Mouse (Mus musculus) kidney, adult 11 months (tissue): ENCODE measurements around the gene Tom1l1.

Experiments used
- DNase-seq: peaks from one replicate; pipeline ENCODE4 v3.0.0; 2022

Gene Tom1l1

DNA sequence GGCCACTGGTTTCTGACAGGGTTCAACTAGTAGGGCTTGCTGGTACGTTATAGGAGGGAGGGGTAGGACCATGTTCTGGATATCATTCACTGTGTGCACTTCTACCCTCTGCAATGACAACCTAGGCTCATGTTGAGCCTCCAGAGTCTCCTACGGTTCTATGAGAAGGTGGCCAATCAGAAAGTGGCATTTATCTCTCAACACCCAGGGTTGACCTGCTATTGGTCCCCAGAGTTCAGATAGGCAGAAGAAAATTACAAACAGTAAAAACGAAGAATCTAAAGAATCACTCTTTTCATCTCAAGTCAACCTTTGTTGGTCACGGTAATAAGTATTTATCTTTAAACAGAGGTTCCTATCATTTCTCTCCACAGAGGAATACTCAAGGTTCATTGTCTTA lies 21.2 kb downstream of the Tom1l1 start:
- DNase-seq: no peak

DNA sequence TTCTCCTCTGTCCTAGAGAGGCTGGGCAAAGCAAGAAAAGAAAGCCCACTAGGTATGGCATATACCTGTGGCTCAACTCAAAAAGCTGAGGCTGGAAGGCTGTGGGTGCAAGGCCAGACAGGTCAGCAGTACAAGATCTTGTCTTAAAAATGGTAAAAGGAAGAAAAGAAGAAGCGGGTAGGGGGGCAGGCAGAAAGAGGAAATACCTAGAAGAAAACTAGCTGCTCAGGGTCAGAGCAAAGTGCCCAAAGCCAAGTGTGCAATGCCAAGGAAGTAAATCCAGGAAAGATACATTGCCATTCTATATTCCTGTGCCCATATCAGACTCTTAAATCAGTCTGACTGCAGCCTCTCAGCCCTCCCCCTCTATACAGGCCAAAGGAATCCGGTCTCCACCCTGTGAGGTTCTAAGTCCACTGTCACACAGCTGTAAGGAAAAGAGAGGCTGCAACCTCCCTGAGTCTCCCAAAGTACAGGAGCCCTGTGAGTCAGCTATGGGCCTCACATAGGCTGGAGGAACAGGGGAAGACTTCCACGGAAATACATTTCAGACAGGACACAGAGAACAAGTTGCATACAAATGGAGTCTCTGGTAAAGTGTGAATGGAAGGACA lies 21.9 kb downstream of the Tom1l1 start:
- no peak for DNase-seq

DNA sequence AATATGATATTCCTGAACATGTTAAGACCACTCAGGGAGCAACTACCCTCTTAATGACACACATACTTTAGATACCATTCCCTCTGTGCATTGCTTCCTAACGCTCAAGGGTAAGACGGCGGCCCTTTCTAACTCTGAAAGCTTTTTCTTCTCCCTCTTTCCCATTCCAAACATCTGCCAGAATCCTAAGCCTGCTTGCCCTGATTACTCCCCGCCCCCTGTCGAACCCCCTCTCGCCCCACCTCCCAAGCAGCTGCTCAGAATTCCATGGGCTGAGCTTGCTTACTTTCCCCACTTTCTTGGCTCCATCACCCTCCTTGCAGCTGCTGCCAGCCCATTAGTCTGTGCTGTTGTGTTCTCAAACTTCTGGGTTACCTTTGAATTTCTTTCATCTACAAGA lies 23.0 kb downstream of the Tom1l1 start:
- DNase-seq: no peak

DNA sequence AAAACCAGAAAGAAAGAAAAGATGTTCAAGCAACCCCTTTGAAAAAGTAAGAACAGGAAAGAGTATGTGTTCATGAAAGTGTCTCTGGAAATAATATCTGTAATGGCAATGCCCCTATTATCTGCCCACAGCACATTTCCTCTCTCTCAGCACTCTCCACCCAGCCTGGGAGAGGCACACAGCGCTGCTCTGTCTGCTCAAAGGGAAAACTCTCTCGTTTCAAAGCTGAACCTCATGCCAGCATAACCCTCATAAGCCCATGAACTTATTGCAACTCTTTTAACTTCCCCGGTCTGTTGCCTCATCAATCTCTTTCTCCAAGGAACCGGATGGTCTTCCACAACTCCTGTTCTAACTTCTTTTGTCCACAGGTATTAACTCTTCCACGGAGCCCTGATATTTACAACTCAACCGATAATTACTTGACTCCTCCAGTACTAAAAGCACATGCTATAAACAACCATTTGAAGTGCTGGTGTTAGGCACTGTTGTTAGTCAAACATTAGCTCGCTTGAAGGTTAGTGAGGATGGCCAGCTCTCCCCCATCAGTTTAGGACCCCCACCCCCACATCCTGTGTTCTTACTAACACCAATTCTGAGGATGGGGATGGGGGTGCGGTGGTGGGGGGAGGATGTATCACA lies 23.7 kb downstream of the Tom1l1 start:
- no peak for DNase-seq

DNA sequence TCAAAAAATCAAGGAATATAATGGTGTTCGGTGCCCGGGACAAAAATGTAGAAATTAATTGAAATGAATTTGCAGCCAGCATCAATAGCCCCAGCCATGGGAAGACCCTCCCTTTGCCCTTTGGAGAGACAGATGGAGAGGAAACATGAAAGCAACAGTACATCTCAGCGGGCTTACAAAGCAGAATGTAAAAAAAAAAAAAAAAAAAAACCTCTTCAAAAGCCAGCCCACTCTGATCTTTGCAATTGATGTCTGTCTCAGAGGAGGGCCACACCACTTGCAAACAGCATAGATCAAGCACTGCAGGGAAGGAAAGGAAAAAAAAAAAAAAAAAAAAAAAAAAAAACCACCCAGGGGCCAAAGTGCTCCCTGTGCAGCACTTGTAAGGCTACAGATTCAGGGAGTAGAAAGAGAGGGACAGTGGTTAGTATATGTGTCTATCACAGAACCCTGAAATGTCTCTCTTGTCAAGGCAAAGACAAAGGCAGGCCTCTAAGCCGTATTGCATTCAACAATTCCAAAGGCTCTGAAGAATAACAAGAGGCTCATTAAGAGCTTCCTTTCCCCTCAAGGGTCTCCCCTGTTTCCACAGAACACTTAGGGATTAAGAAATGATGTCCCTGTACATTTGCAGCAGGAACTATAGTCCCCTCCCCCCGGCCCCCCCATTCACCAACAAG lies 24.4 kb downstream of the Tom1l1 start:
- DNase-seq: no peak

DNA sequence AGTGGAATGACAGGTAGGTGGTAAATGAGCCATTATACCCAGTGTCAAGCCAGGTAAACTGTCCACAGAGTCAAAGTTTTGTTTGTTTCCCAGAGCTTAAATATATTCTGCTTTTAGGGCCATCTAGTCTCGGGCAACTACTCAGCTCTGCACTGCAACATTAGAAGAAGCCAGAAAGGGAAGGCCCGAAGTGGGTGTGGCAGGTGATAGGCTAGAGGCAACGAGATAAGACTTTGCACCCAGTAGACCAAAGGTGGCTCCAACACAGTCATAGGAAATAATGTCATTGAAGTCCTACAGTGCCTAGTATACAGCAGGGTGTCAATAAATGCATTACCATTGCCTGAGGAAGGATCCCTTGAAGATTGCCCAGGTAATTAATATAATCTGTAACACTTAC lies 25.1 kb downstream of the Tom1l1 start:
- no peak for DNase-seq

DNA sequence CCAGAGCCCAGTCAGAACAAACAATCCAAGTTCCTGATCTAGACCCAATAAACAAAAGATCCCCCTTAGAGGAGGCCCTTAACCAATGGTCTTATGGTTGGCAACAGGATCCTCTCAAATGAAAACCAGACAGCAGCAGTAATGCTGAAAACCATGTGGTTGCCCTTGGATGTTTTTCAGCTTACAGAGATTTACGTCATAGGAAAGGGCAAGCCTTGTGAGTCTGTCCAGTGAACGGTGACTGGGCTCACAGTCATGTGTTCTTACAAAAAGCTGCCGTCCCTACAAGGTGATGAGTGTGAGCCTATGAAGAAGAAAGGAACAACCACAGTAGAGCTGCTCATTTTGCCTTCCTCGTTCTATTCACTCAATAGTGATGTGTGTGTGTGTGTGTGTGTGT lies 27.5 kb downstream of the Tom1l1 start:
- DNase-seq: no peak

DNA sequence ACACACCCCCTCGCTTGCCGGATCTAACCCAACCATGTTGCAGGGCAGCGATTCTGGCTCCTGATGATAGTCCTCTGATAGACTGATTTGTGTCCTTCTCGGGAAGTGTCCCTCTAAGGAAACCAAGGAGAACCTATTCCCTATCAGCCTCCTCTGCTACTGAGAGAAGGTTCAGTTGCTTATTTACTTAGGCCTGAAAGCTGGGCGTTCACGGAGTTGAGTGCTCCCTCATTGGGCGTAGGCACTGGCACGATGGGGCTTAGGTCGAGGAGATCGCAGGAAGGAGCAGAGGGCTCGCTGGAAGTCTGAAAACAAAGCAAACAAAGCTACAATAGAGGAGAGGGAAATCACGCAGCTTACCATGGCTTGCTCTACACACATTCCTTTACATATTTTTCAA lies 30.6 kb downstream of the Tom1l1 start:
- no peak for DNase-seq

DNA sequence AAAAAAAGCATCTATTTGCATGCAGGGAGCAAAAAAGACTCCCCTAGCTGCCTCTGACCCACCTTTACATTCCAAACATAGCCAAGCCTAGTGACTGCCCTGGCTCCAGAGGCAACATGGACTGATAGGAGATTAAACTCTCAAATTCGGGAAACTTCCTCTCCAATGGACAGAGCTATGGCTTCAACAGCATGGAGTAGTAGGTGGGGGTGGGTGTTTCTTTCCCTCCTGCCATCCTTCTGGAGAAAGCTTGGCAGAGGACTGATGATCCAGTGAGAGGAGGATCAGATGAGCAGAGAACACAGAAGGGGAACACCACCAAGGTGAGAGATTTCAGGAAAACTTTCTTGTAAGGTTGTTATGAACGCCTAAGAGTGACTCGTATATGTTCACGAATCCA lies 35.6 kb downstream of the Tom1l1 start:
- DNase-seq: no peak

DNA sequence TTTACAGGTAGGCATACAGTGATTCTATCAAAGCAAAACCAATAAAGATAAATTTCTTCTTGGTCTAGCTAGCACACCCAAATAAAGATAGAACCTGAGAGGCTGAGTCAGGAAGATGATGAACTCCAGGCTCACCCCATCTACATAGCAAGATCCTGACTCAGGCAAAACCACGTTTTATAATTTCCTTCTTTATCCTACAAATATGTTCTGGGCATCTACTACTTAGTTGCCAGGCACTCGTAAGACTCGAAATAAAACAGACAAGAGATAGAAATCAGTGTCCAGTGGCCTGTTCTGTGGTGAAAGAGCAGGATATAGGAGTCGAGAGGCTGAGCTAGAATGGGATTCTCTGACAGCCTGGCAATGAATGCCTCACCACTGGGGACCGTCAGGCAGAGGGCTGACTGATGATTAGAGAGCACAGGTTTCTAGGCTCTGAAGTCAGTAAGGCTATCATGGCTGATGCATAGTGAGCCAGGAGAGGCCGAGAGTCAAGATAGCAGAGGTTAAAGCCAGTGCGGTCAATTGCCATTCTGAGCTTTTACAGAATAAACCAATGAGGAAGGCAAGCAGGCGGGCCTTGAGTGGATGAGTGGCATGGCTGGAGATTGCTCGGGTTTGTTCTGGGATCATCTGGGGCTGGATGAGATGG lies 37.8 kb downstream of the Tom1l1 start:
- no peak for DNase-seq

DNA sequence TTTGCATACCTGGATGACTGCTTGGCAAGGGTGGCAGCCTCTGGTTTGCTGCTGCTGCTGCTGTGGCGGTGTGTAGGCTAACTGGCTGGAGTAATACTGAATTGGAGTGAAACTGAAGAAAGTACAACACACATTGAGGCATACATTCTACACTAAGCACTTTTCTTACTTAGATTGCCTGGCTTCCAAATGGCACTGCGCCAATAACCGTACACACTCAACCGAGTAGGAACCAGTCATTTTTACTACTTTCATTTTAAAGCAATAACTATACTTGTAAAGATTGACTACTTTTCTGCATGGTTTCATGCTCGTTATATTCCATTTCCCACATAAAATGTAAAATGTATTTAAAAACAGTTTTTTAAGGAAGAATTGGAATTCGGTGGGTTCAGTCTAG lies 38.4 kb downstream of the Tom1l1 start:
- no peak for DNase-seq

DNA sequence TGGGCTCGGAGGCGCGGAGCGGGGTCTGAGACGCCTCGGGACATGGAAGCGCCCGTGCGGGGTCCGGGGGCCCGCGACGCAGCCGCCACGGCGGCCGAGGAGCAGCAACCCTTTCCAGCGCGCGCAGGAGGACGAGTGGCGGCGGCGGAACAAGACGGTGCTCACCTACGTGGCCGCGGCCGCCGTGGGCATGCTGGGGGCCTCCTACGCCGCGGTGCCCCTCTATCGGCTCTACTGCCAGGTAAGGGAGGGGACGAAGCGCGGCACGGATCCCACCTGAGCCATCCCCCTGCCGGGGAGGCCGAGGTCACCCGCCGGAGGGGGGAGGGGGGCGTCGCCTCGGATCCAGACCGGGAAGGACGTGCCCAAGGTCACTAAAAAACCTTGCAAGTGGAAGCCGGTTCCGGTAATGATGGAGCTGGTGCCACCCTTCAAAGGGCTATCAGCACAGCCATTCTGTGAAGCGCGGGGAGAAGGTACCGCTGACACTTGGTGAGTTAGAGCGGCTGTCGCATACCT lies 49.8 kb downstream of the Tom1l1 start:
- DNase-seq: peak; percentile 59

DNA sequence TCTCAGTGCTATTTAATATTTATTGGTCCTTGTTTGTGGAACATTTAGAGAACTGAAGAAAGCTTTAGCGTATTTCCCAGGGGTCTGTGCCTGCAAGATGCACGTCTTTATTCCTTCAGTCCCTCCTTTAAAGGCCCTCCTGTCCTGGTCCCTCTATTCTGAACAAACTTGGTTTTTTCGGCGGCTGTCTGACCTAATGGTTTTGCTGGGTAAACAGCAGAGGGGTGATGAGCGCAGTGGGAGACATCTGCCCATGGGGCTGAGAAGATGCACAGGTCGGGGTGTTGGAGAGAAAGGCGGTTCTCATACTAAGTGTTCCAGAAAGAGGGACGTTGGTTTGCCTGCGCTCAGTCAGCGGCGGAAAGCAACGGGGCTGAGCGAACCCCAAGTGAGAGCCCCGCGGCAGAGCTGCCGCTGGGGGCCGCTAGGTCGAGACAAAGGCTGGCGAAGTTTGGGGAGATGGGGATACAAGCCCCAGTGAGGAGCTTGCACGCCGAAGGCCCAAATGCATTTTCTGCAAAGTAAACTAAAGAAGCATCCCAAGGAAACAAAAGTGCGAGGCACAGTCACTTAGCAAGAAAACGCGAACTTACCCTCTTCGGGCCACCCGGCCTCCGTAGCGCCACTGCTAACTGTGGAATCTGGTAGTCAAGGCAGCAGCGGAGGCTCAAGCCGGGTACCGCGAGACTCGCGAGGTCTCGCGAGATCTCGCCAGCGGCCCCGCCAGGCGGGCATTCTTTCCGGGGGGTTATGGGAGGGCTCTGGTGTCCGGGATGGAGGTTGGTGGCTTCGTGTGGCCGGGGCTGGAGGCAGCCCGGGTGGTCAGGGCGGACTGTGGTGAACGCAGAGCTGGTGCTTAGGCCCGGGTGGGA lies 50.5 kb downstream of the Tom1l1 start, which contains the start of the genes Stxbp4 and Cox11:
Gene Stxbp4, minus strand, starts transcription at position 645 of the 872 bp plus-strand sequence.
Gene Cox11, plus strand, starts transcription at position 734 of the 872 bp plus-strand sequence.
- DNase-seq: peak; percentile 93

DNA sequence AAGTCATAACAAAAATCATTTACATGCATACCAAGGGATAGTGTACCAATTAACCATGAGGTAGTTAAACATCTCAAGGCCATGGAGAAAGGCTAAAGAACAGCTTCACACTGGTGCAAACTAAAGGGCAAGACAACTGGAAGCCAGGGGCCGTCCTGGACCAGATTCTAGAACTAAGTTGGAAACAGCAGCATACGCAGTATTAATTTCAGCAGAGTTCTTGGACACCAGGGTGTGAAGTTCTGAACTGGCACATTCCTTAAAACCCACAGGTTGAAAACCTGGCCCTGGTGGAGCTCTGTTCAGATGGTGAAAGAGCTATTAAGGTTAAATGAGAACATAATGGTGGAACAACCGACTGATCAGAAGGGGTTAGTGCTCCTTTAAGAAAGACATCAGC lies 53.5 kb downstream of the Tom1l1 start:
- peak; percentile 33 for DNase-seq

DNA sequence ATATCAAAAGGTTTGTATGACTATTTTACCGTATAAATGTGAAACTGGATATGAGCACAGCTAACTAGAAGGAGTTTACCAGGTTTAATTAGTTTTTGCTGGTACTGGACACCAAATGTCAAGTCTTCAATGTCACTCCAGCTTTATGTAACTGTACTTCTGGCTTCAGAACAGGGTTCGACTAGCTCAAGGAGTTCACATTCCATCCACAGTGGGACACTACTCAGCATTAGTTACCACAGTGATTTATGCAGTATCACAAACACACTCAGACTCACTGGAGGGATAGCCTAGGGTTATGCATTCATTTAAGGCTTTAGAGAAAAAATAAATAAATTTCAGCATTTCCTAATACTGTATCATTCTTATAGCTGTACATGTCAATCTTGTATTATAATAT lies 55.7 kb downstream of the Tom1l1 start:
- DNase-seq: peak; percentile 56

DNA sequence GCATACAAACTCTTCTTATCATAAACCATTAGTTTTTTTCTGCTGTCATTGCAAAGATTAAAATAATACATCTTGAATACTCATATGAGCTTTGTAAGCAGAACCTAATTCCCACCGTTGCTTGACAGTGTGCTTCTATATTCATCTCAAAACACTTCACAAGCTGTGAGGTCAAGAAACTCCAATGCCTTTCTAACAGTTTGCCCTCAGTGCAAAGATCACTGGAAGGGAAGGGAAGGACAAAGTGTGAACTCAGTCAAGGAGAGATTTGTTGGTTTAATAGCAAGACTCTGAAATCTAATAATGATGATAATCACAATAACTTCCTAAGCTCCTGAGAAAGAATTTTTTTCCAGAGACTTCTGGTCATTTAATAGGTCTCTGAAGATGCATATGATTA lies 60.4 kb downstream of the Tom1l1 start:
- no peak for DNase-seq

DNA sequence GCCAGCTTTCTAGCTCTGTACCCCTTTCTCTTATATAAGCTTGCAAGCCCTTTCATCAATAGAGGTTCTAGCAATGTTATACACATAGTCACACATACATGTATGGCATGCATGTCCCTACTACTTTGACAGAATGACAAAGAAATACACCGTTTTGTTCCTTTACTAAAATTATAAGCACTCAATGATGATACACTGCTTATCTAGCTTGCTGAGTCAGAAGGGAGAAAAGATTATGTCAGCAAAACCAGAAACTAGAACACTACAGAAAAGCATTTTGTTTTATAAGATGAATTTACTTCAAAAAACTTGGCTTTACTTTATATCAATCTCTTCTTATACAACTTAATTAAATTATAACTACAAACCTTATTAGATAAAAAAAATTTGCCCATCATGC lies 63.0 kb downstream of the Tom1l1 start:
- DNase-seq: no peak

DNA sequence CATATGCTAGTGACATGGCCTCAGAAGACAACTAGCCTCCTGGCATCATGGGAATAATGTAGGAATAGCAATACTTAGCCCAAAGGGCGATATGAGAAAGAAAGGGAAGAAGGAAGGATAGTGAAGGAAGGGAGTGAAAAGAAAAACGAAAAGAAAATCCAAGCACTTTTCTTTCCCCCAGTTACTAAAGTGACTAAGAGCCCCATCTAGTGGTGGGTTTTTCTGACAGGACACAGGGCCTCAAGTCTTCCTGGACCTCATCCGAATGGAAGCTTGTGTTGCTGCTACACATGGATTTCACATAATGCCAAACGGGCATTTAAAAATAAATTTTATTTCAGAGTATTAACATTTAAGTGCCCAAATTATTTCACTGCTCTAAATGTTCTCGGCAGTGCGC lies 64.7 kb downstream of the Tom1l1 start:
- DNase-seq: no peak

DNA sequence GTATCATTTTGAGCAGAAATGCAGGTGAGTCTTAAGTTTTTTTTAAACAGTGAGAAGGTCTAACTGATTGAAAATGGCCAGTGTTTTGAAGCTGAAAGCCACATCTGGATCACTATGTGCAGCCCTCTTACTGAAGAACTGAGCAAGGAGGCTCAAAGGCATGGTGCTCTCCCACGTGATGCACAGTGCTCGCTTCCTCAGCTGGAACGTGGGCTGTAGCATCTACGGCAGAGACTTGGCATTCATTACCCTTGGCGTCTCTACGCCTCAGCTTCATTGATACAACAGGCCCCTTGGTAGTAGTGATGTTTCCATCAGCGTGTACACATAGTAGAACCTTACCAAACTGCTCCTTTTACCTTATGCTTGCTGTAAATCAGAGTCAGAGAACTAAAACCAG lies 65.7 kb downstream of the Tom1l1 start:
- DNase-seq: no peak

DNA sequence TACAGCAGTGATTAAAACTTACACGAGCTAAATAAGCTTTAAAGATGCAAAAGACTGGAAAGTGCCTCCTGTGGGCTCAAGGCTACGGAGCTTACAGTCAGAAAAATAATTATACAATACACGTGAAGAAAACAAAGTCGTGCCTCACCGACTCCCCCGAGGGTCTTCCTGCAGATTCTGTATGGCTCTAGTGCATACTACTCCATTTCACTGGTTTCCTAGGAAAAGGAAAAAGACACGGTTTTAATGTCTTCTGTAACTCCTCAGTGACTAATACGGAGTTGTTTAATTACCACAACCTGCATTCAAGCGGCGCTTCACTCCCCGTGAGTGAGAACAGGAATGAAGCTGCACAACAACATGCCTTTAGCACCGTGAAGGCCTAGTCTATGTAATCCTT lies 66.1 kb downstream of the Tom1l1 start:
- no peak for DNase-seq

DNA sequence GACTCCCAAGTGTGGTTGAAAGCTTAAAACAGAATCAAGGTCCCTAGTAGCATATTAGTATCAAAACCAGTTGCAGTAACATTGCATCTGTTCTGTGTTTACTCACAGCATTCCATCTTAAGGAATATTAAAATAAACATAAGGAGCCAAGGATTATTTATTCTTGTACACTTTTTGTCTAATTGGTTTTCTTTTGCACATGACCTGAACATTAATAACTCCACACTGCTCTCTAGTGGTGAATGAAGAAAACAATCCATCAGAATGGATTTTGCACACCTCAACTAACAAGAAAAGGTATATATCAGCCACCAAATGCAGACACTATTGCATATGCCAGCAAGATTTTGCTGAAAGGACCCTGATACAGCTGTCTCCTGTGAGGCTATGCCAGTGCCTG lies 71.7 kb downstream of the Tom1l1 start:
- DNase-seq: no peak

DNA sequence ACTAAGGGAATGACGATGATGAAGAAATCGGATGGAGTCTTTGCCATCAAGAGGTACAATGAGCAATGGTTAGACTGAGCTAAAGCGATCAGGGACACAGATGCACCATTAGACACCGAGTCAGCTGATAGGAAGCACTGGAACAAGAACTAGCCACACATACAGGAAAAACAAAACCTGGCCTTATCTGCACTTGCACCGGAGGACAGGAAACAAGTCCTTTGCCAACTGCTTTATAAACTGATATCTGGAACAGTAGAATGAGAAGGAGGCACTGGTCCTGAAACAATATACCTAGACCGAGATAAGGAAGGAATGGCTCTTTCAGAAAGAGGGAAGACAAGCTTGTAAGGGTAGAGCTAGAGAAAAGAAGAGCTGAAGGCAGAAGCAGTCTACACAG lies 73.4 kb downstream of the Tom1l1 start:
- DNase-seq: no peak

DNA sequence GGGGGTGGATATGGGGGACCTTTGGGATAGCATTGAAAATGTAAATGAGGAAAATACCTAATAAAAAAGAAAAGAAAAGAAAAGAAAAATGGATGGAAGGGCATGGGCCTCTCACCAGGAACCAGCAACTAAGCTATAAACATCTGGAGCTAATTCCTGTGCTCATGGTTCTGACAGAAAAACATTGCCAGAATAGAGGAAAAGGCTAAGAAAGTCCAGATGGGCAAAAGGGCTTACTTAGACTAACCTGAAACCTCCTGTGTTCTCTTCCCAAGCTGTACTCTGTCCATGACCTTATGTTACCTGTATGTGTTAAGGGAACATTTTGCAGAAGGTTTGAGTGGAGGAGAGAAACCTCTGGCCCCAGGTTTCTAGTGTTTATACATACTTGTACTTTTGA lies 76.0 kb downstream of the Tom1l1 start:
- no peak for DNase-seq
